Mouse (Mus musculus) frontal cortex, adult 2 months (tissue): ENCODE data around the gene Serinc5. TPM values are rescaled to one million over a fixed set of nuclear protein-coding genes. Genes with fewer than 3 reads are reported as not detected.
A peak's percentile ranks its signal among the peaks of the same experiment; 100 is the strongest.
"Not testable (repeated sequence)": the region's sequence is repeated elsewhere in the genome, so short reads cannot be mapped to it uniquely, and the experiment has no call there.

Source experiments
- DNase-seq, 2 experiments: peaks; one replicate each; pipeline ENCODE4 v3.0.0; 2022; ENCODE audit warnings: low spot score in 1 of 2; ENCODE audit errors: extremely low spot score in 1 of 2
- polyA plus RNA-seq: library from polyadenylated mRNA; depleted of rRNA; stranded (reverse); fragments of >200 nt; gene quantifications from 2 replicates; pipeline ENCODE4 v1.2.3, GENCODE M21; 2012

Gene Serinc5
- polyA plus RNA-seq, 1 experiment: 75.2 TPM

DNA sequence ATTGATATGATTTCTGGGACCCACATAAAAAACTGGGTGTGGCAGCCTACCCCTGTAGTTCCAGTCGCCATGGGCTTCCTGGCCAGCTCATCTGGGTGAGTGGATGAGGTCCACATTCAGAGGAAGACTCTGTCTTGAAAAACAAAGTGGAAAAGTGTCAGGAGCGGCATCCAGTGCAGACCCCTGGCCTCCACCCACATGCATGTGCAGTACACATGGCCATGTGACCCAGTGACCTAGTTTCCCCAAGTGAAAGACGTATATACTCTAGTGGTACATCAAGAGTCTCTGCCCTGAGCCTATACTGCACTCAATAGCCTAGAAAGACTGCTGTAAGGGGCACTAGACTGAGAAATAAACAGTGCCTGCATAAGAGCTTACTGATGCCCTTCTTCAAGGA lies 48.7 kb downstream of the Serinc5 start:
- no peak for DNase-seq

DNA sequence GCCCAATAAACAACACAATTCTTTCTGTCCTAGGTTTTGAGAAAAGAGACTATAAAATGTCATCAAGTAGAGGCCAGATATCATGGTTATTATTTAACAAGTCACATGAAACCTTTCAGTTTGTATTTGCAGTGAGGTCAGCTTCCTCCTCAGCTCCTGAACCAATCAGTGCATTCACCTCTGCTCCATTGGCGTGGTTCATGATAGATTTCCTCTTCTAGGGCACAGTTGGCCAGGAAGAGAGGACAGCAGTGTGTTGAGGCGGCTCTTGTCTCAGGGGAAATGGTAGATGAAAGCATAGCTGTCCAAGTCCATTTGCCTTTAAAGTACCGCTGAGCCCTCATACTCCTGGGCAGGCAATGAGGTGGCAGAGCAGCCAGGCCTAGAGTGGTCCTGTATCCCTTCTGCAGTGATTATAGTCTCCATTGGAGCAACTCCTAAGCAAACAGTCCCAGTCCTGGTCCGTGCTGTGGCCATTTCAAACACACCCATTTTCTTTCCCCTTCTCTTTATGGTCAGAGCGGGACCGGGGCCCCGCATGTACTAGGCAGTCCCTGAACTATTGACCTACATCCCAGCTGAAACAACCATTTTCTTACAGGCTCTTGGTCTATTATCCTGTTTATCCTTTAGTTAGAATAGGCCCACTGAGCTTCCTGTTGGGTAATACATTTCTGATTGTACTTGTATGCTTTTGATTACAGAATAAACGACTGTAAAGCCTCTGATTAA lies 51.8 kb downstream of the Serinc5 start:
- DNase-seq: no peak

DNA sequence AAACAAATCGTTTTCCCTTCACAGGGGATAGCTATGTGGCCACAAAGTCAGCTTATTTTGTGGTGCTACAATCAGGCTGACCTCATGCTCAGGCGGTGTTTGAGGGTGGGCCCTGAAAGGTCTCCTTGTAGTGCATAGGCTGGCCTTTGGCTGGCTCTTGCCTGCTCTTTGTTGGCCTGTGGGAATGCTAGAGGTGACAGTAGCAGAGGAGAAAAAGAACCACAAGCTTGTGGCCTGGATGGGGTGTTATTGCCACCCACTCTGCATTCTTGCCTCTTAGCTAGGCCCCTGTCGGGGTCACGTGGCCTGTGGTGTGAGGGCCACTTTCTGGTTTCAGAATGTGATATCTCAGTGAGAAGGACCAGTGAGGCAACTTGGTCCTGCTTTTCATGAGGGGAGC lies 54.1 kb downstream of the Serinc5 start:
- DNase-seq: no peak

DNA sequence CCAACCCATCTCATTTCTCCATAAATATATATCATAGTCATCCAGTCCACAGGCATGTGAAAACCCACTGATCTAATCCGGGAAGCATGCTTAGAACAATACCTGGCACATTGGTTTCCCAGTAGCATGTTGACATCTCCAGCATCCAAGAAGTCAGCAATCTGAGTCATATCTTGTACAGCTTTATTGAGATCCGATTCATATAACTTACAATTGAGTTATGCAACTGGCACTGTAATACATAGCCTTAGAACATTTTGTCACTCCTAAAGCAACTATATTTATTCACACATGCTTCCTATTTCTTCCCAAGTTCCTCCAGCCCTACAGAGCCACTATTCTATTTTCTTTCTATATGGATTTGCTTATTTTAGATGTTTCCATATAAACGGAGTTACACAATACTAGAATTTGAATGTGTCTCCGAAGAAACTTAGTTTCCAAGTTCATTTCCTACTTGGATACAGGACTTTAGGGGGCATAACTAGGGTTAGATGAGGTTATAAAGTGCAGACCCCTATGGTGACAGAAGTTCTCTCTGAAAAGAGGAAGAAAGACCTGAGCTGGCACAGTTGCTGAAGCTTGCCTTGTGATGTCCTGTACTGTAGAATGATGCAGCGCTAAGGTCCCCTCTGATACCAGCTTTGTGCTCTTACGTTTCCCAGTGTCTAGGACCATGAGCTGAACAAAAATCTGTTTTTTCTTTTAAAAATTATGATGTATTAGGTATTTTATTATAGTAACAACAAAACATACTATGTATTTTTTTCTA lies 57.5 kb downstream of the Serinc5 start:
- DNase-seq: peak in 1 of 2 experiments; percentile 35

GRCm38 (mm10) chr13:92671727-92672126 lies 60.8 kb downstream of the Serinc5 start:
- no peak for DNase-seq

DNA sequence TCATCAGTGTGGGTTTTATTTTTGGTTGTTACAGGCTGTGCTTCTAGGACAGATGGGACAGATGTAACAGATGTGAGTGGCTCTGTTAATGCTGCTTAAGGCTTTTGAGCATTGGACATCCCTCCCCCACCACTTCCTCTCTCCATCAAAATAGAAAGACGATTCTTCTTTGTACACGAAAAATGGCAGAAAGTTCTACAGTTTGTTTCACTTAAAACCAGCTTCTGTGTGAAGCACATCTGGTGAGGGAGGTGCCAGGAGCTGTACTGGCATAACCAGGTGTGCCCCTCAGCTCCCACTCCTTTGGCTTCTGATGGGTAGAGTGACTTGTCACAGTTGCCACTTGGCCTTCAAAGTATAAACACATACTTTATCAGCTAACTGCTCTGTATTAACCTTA lies 63.8 kb downstream of the Serinc5 start:
- no peak for DNase-seq

DNA sequence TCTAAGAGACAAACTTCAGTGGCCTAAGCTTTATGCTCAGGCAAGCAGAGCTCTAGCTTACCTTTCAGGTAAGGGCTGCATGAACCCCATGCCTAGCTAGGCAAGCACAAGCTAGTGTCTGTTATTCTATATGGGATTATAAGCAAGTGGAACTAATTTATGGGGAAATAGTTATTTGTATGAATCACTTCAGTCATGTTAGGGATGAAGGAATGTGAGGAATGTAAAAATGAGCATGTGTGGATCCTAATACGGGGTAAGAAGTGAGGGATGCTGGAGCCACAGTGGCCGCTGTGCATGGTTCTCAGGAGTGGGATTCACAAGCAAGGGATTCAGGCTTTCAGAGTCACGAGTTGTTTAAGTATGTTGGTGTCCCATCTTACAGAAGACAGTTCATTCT lies 64.4 kb downstream of the Serinc5 start:
- no peak for DNase-seq

DNA sequence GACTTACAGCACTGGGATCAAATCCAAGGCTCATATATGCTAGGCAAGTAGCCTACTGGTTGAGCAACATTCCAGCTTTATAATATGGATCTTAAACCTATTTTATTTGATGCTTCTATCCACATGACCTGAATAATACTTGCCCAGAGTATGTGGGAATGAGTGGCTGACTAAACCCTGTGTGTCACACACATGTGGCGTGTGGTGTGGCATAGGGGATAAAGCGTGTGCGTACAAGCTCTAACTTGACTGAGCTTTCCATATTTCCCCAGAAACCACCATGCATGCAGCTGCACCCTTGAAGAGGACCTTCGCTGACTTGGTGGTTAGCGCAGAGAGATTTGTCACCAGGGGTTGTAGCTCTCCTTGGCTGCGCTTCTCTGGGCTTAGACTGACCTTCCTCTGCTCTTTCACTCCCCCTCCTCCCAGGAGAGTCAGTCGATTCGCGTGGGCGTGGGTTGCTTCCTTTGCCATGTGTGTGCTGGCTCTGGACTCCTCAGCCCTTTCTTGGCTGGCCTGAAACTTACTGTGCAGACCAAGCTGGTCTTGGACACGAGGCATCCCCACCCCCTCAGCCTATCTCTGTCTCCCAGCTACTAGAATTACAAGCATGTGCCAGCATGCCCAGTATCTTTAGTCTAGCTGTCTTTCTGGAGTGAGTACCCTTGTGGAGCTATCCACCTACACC lies 65.2 kb downstream of the Serinc5 start:
- DNase-seq: no peak

DNA sequence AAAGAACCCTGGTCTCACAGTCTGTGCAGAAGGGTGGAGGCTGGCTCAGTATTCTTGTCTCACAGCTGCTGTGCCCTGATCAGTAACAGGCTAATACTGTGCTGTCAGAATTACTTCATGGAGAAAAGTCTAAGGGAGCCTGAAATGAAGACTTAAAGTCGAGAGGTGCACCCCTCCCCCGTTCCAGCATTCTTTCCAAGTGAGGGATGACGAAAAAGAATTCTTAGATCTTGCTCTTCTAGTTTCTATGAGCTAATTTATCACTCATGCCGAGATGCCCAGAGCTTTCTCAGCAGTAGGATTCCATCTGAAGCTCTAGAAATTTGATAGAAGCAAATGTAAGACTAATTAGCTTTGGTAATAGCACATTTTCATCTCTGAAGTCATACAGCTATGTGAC lies 66.8 kb downstream of the Serinc5 start:
- DNase-seq: no peak

GRCm38 (mm10) chr13:92679661-92680060 lies 68.8 kb downstream of the Serinc5 start:
- no peak for DNase-seq

- no peak for DNase-seq
These were observed 70.7 kb downstream of the Serinc5 start for GRCm38 (mm10) chr13:92681541-92681940.

GRCm38 (mm10) chr13:92682833-92683232 lies 71.9 kb downstream of the Serinc5 start:
- no peak for DNase-seq

- DNase-seq: no peak
These were observed 72.6 kb downstream of the Serinc5 start for GRCm38 (mm10) chr13:92683464-92683863.

DNA sequence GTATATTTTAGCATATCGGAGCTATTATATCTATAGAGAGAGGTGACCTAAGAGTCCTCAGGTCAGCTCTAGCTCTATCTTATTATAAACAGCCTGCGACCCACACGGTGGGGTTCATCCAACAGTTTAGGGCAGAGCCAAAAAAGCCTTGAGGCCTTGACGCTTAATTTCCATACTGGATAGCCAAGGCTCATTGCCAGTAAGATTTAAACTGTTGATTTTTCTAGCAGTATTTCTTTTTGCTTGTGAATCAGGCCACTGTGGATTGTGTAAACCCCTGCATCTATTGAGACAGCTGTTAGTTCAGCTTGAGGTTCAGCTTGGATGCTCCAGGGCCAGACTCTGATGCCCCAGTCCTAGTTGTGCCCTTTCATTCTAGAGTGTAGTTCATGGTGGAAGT lies 73.4 kb downstream of the Serinc5 start:
- DNase-seq: no peak

GRCm38 (mm10) chr13:92685273-92685672 lies 74.4 kb downstream of the Serinc5 start:
- DNase-seq: peak; percentile 27 to 35

- not testable (repeated sequence) for DNase-seq
These were observed 76.3 kb downstream of the Serinc5 start for GRCm38 (mm10) chr13:92687151-92687550.

DNA sequence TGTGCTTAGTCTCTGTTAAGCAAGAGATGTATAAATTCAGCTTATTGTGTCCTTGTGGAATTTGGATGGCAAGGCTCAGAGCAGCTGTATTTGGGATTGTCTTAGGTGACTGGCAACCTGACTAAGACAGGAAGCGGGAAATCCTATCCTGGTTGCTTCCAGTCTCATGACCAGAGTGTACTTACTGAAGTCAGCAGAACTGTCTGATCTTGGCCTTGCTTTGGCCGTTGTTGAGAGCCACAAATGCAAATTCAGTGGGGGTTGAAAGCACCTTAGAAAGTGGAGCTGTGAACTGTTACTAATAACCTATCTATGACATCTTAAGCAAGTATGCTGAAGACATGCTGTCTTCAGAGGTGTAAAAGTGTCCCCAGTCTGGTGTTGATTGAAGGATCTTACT lies 78.2 kb downstream of the Serinc5 start:
- no peak for DNase-seq

GRCm38 (mm10) chr13:92693866-92694550 lies 83.1 kb downstream of the Serinc5 start:
- DNase-seq: no peak

GRCm38 (mm10) chr13:92696491-92696939 lies 85.6 kb downstream of the Serinc5 start:
- DNase-seq: no peak

GRCm38 (mm10) chr13:92697141-92697540 lies 86.2 kb downstream of the Serinc5 start:
- DNase-seq: no peak

- peak in 1 of 2 experiments; percentile 26 for DNase-seq
These were observed 87.9 kb downstream of the Serinc5 start for GRCm38 (mm10) chr13:92698781-92699180.
